Mouse (Mus musculus): ENCODE measurements at regions not wholly inside any gene's neighbourhood (a gene's known extent, or its start where the extent isn't known, plus 50 kb on each side); places are given as distances from the start of the nearest gene placed in this dataset.

DNA sequence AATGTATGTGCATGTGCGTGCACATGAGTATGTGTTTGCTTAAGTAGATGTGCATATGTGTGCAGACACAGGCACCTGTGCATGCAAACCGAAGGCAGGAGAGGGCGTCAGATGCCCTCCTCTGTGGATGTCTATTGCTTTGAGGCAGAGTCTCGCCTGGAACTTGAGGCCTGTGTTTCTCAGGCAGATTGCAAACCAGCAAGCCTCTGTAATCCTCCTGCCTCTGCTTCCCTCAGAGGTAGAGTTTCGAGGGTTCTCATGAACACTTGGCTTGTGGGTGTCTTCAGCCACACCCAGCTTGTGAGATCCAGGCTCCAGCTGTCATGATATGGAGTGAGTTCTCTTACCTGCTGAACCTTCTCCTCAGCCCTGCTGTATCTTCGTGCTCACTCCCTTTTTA is 134.4 kb downstream of the Rchy1 start:
- TF ChIP-seq CTCF (IDR thresholded peaks at IDR 0.05; ENCODE audit: control insufficient read depth, insufficient read depth, insufficient read length) (no peak), MYOD1 (IDR thresholded peaks at IDR 0.05; ENCODE audit: control insufficient read depth, insufficient read length, low read depth) (no peak), FOSL1 (IDR thresholded peaks at IDR 0.05; ENCODE audit: insufficient read depth, low read length, poor library complexity, severe bottlenecking) (no peak), MAX (IDR thresholded peaks at IDR 0.05) (no peak)

Measured in C2C12 (cell line).